Mouse (Mus musculus): ENCODE results near the gene Cdkl4. TPM values are rescaled to one million over a fixed set of nuclear protein-coding genes. Genes with fewer than 3 reads are reported as not detected.

The Cdkl4 gene
- 1.5 and 3.6 TPM in 2 replicates for polyA plus RNA-seq (2015; fragmentation: Nextera tagmentation; extraction: Ambion mirVana)

GRCm38 (mm10) chr17:80577639-80578038 is at the start of gene Cdkl4:
TSS of gene Cdkl4 (minus strand) at chr17:80577813.
- peak within 1 kb of the TSS; percentile 67 for H3K9ac ChIP-seq
- no peak within 1 kb of the TSS; the same call in 1 of the 2 replicates for H3K27ac ChIP-seq
- peaks cover 20% of the 10 kb centered on the region for H3K36me3 ChIP-seq (ENCODE audit: poor library complexity, severe bottlenecking)
- H3K4me3 ChIP-seq: peak within 1 kb of the TSS; percentile 50
- no peaks in the 10 kb centered on the region for H3K9me3 ChIP-seq (replicated peaks)
- H3K4me1 ChIP-seq: peaks cover 17% of the 10 kb centered on the region; the same call in 1 of the 2 replicates
- ATAC-seq: peak; percentile 37
- no peaks in the 10 kb centered on the region for H3K27me3 ChIP-seq
- peak within 1 kb of the TSS; percentile 89 for H3K4me2 ChIP-seq
- 67% methylated on average over 15 of the region's 15 CpGs for WGBS

GRCm38 (mm10) chr17:80624979-80625378 is 47.4 kb upstream of the Cdkl4 start:
- Histone ChIP-seq H3K9ac (no peak overlapping the region), H3K4me1 (no peaks in the 10 kb centered on the region), H3K4me2 (no peak overlapping the region), H3K36me3 (ENCODE audit: poor library complexity, severe bottlenecking) (peaks cover 12% of the 10 kb centered on the region; the same call in 1 of the 2 replicates), H3K27me3 (no peaks in the 10 kb centered on the region), H3K9me3 (replicated peaks) (no peaks in the 10 kb centered on the region), H3K27ac (no peak overlapping the region), H3K4me3 (no peak overlapping the region)
- ATAC-seq: no peak

GRCm38 (mm10) chr17:80621691-80622090 is 44.1 kb upstream of the Cdkl4 start:
- no peaks in the 10 kb centered on the region for H3K9me3 ChIP-seq (replicated peaks)
- H3K9ac ChIP-seq: no peak overlapping the region
- no peaks in the 10 kb centered on the region for H3K27me3 ChIP-seq
- H3K4me3 ChIP-seq: no peak overlapping the region
- 94% methylated on average over 4 of the region's 4 CpGs for WGBS
- ATAC-seq: no peak
- H3K4me2 ChIP-seq: no peak overlapping the region
- peaks cover 16% of the 10 kb centered on the region for H3K36me3 ChIP-seq (ENCODE audit: poor library complexity, severe bottlenecking)
- no peaks in the 10 kb centered on the region for H3K4me1 ChIP-seq
- no peak overlapping the region for H3K27ac ChIP-seq

GRCm38 (mm10) chr17:80620786-80621423 is 43.3 kb upstream of the Cdkl4 start:
- Histone ChIP-seq H3K27me3 (no peaks in the 10 kb centered on the region), H3K36me3 (ENCODE audit: poor library complexity, severe bottlenecking) (peaks cover 17% of the 10 kb centered on the region), H3K4me1 (no peaks in the 10 kb centered on the region), H3K9me3 (replicated peaks) (no peaks in the 10 kb centered on the region), H3K4me2 (no peak overlapping the region), H3K9ac (no peak overlapping the region), H3K27ac (no peak overlapping the region), H3K4me3 (no peak overlapping the region)
- ATAC-seq: peak; percentile 83
- 72% methylated on average over 5 of the region's 5 CpGs for WGBS

- no peak overlapping the region for H3K27ac ChIP-seq
- no peak overlapping the region for H3K4me3 ChIP-seq
- H3K36me3 ChIP-seq (ENCODE audit: poor library complexity, severe bottlenecking): peaks cover 29% of the 10 kb centered on the region
- H3K27me3 ChIP-seq: no peaks in the 10 kb centered on the region
- no peaks in the 10 kb centered on the region for H3K9me3 ChIP-seq (replicated peaks)
- H3K9ac ChIP-seq: no peak overlapping the region
- H3K4me2 ChIP-seq: no peak overlapping the region
- 85% methylated on average over 13 of the region's 13 CpGs for WGBS
- ATAC-seq: no peak
- no peaks in the 10 kb centered on the region for H3K4me1 ChIP-seq
Observed at GRCm38 (mm10) chr17:80619556-80619955, 41.9 kb upstream of the Cdkl4 start.

DNA sequence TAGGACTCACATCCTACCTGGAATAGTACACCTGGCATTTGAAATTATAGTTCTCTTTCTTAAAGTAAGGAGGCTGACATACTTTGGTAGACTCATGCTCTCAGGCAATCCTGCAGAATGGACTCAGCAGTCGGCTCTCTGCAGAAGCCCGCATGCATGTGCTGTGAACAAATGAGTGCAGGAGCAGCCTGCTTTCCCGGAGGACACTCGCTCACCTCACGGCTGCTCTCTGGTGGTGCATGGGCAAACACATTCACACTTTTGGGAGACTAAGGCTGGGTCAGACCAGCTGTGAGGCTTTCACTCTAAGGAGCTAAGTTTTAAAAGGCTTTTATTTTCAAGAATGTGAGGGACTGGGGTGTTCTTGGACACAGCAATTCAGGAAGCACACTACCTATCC is 41.3 kb upstream of the Cdkl4 start:
- Histone ChIP-seq H3K27me3 (no peaks in the 10 kb centered on the region), H3K9me3 (replicated peaks) (no peaks in the 10 kb centered on the region), H3K36me3 (ENCODE audit: poor library complexity, severe bottlenecking) (peaks cover 32% of the 10 kb centered on the region), H3K9ac (no peak overlapping the region; the same call in 1 of the 2 replicates), H3K27ac (no peak overlapping the region), H3K4me3 (no peak overlapping the region), H3K4me2 (no peak overlapping the region), H3K4me1 (no peaks in the 10 kb centered on the region)
- ATAC-seq: no peak
- WGBS: 73% methylated on average over 5 of the region's 5 CpGs

DNA sequence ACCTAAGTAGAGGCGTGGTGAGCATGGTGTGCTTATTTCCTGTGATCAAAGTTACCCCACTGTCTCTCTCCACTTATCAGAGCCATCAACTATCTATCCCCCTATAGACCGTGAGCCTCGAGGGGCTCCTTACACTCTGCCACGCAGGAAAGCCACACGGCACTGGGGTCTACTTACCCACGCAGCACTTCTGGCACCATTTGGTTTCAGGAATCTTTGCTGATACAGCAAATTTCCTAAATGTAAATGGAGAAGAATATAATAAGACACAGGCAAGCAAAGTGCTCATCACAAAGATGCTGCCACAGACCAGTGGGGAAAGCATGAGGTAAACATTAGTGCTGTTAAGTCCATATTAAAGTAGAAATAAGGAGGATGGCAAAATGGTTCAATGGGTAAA is 26.2 kb upstream of the Cdkl4 start:
- Histone ChIP-seq H3K9ac (no peak overlapping the region), H3K4me3 (no peak overlapping the region), H3K4me1 (no peaks in the 10 kb centered on the region), H3K9me3 (replicated peaks) (no peaks in the 10 kb centered on the region), H3K27me3 (no peaks in the 10 kb centered on the region), H3K36me3 (ENCODE audit: poor library complexity, severe bottlenecking) (peaks cover 87% of the 10 kb centered on the region), H3K27ac (no peak overlapping the region), H3K4me2 (no peak overlapping the region)
- WGBS: 95% methylated on average over 6 of the region's 6 CpGs
- no peak for ATAC-seq

DNA sequence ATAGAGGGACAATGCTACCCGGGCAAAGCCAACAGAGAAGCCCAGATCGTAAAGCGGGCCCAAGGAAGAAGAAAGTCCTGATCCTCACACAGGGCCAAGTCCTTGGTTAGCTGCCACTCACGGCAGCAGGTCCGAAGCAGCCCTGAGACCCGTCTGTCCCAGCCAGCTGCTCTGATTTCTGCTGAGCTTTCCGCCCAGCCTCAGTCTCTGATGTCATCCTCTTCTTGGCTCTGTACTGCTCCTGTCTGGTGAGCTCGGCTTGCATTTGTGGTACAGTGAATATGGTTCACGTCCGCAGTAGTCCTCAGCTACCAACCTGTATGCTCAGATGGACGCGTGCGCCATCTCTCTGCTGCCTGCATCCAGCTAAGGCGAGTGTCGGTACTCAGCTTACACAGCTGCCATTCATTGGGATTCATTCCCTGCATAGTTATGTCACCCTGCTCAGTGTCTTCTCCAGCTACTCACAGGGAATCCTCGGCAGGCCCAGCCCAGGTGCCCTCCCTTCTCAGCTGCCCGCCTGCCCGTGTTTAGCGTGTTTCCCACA is 25.5 kb upstream of the Cdkl4 start:
- WGBS: 93% methylated on average over 19 of the region's 19 CpGs
- Histone ChIP-seq H3K4me2 (no peak overlapping the region), H3K27me3 (no peaks in the 10 kb centered on the region), H3K9me3 (replicated peaks) (no peaks in the 10 kb centered on the region), H3K4me3 (no peak overlapping the region), H3K4me1 (no peaks in the 10 kb centered on the region), H3K36me3 (ENCODE audit: poor library complexity, severe bottlenecking) (peaks cover 80% of the 10 kb centered on the region), H3K9ac (no peak overlapping the region), H3K27ac (no peak overlapping the region)
- ATAC-seq: no peak

GRCm38 (mm10) chr17:80601371-80601770 is 23.8 kb upstream of the Cdkl4 start:
- H3K27me3 ChIP-seq: no peaks in the 10 kb centered on the region
- no peak overlapping the region for H3K4me3 ChIP-seq
- WGBS: 55% methylated on average over 13 of the region's 13 CpGs
- H3K36me3 ChIP-seq (ENCODE audit: poor library complexity, severe bottlenecking): peaks cover 83% of the 10 kb centered on the region
- ATAC-seq: peak; percentile 43
- H3K9ac ChIP-seq: no peak overlapping the region
- no peaks in the 10 kb centered on the region for H3K9me3 ChIP-seq (replicated peaks)
- no peak overlapping the region for H3K4me2 ChIP-seq
- no peaks in the 10 kb centered on the region for H3K4me1 ChIP-seq
- H3K27ac ChIP-seq: no peak overlapping the region

- 96% methylated on average over 6 of the region's 6 CpGs for WGBS
- H3K9me3 ChIP-seq (replicated peaks): no peaks in the 10 kb centered on the region
- no peak for ATAC-seq
- H3K4me3 ChIP-seq: no peak overlapping the region
- no peaks in the 10 kb centered on the region for H3K4me1 ChIP-seq
- no peak overlapping the region for H3K27ac ChIP-seq
- H3K9ac ChIP-seq: no peak overlapping the region
- H3K36me3 ChIP-seq (ENCODE audit: poor library complexity, severe bottlenecking): peaks cover 69% of the 10 kb centered on the region
- no peak overlapping the region for H3K4me2 ChIP-seq
- H3K27me3 ChIP-seq: no peaks in the 10 kb centered on the region
Observed at GRCm38 (mm10) chr17:80583051-80583450, 5.4 kb upstream of the Cdkl4 start.

GRCm38 (mm10) chr17:80579901-80580300 is 2.3 kb upstream of the Cdkl4 start:
- H3K4me3 ChIP-seq: no peak overlapping the region
- no peaks in the 10 kb centered on the region for H3K9me3 ChIP-seq (replicated peaks)
- no peaks in the 10 kb centered on the region for H3K27me3 ChIP-seq
- H3K4me1 ChIP-seq: peaks cover 13% of the 10 kb centered on the region; the same call in 1 of the 2 replicates
- no peak overlapping the region for H3K9ac ChIP-seq
- no peak for ATAC-seq
- WGBS: 81% methylated on average over 6 of the region's 6 CpGs
- H3K27ac ChIP-seq: no peak overlapping the region
- peaks cover 42% of the 10 kb centered on the region for H3K36me3 ChIP-seq (ENCODE audit: poor library complexity, severe bottlenecking)
- no peak overlapping the region for H3K4me2 ChIP-seq

DNA sequence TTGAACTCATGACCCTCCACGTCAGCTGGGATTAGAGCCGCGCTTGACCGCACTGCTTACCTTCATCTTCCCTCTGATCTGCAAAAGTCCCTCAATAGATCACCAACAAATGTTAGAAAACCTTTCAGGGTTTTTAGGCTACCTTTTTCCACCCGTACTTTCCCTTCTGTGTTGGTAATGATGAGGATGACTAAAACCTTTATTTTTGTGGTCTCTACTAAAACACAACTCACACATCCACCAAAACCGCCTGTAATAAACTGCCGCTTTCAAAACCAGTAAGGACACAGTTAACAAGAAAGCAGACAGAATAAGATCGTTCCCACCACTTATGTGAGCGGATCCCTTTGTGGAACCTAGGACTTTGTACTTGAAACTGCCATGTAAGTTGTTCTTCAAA is 1.5 kb upstream of the Cdkl4 start:
- Histone ChIP-seq H3K9ac (no peak overlapping the region), H3K27ac (no peak overlapping the region), H3K27me3 (no peaks in the 10 kb centered on the region), H3K9me3 (replicated peaks) (no peaks in the 10 kb centered on the region), H3K36me3 (ENCODE audit: poor library complexity, severe bottlenecking) (peaks cover 33% of the 10 kb centered on the region), H3K4me1 (peaks cover 17% of the 10 kb centered on the region; the same call in 1 of the 2 replicates), H3K4me2 (no peak overlapping the region), H3K4me3 (no peak overlapping the region)
- no peak for ATAC-seq
- 90% methylated on average over 9 of the region's 9 CpGs for WGBS

GRCm38 (mm10) chr17:80578041-80578440 is 428 bp upstream of the Cdkl4 start:
- Histone ChIP-seq H3K27ac (no peak overlapping the region), H3K4me2 (no peak overlapping the region), H3K9ac (no peak overlapping the region), H3K9me3 (replicated peaks) (no peaks in the 10 kb centered on the region), H3K27me3 (no peaks in the 10 kb centered on the region), H3K4me3 (no peak overlapping the region), H3K36me3 (ENCODE audit: poor library complexity, severe bottlenecking) (peaks cover 23% of the 10 kb centered on the region), H3K4me1 (peaks cover 17% of the 10 kb centered on the region; the same call in 1 of the 2 replicates)
- ATAC-seq: no peak
- 90% methylated on average over 1 of the region's 1 CpGs for WGBS

Measured in forebrain, embryonic 13.5 days (tissue).